Comparison of ENCODE assay signal across 24 mouse cellular contexts in genomic region chr9:34882211-34882610, GRCm38 (mm10).
DNase-seq lines count a peak whose midpoint lies in the region; ATAC-seq and TF ChIP-seq lines count a peak whose summit lies in the region.
"Had no signal": no experiment of that assay in that cellular context is flagged by ENCODE, and none has a peak within 500 bp of the region (broad histone marks: within the 10 kb centered on the region; RNA-seq: fewer than 3 reads in every experiment).

No protein-coding gene starts in this region.

- intact Hi-C loops in heart, postnatal 14 days (cut with DNase I): no loop called here

- H3K4me1 ChIP-seq in cerebellum, adult 2 months (ENCODE audit: control insufficient read depth, insufficient read depth, low read length): peaks cover 57% of the 10 kb centered on the region
- H3K4me1 ChIP-seq in midbrain, embryonic 12.5 days: peaks cover 10% of the 10 kb centered on the region; the same call in 1 of the 2 replicates
- peaks cover 8% of the 10 kb centered on the region for H3K4me1 ChIP-seq in midbrain, embryonic 16.5 days (ENCODE audit: control insufficient read depth, insufficient read depth, low read length)
- H3K4me1 ChIP-seq in hindbrain, postnatal 0 days (ENCODE audit: insufficient read depth, low read length): peaks cover 12% of the 10 kb centered on the region; the same call in 1 of the 2 replicates
- H3K4me1 ChIP-seq: kidney, embryonic 15.5 days; stomach, embryonic 15.5 days had no signal

- no peak for TF ChIP-seq POLR2A in cerebellum, adult 2 months (IDR thresholded peaks at IDR 0.05; ENCODE audit: borderline replicate concordance, insufficient read depth, low read length)

- no peak for TF ChIP-seq CTCF in cerebellum, adult 2 months (IDR thresholded peaks at IDR 0.05; ENCODE audit: borderline replicate concordance, insufficient read depth, low read depth, low read length)
- TF ChIP-seq CTCF in hindbrain, postnatal 0 days (IDR thresholded peaks at IDR 0.05; ENCODE audit: low read depth): no peak

- peak overlapping the region; percentile 73 for H3K27ac ChIP-seq in cerebellum, adult 2 months (ENCODE audit: insufficient read depth, low read length)
- 0 out of 2 replicates have a peak overlapping the region, but pooled peaks have one; percentile 25 for H3K27ac ChIP-seq in midbrain, embryonic 12.5 days (replicated peaks)
- H3K27ac ChIP-seq in midbrain, embryonic 16.5 days (ENCODE audit: low read length): no peak overlapping the region
- no peak overlapping the region for H3K27ac ChIP-seq in hindbrain, postnatal 0 days
- H3K27ac ChIP-seq: embryonic facial prominence, embryonic 10.5 days; forebrain, embryonic 15.5 days; kidney, embryonic 15.5 days; left cerebral cortex, adult 2 months; limb, embryonic 15.5 days; liver, embryonic 14.5 days; stomach, embryonic 15.5 days had no signal

- no peak overlapping the region for H3K9ac ChIP-seq in midbrain, embryonic 12.5 days (replicated peaks)
- no peak overlapping the region for H3K9ac ChIP-seq in midbrain, embryonic 16.5 days (ENCODE audit: low read depth, low read length)
- H3K9ac ChIP-seq in hindbrain, postnatal 0 days (replicated peaks; ENCODE audit: low read length): no peak overlapping the region
- H3K9ac ChIP-seq: forebrain, embryonic 15.5 days; kidney, embryonic 15.5 days; limb, embryonic 15.5 days; liver, embryonic 14.5 days; lung, embryonic 14.5 days; stomach, embryonic 15.5 days had no signal

- H3K27me3 ChIP-seq in cerebellum, adult 2 months (ENCODE audit: control insufficient read depth, insufficient read depth, low read length): no peaks in the 10 kb centered on the region
- no peaks in the 10 kb centered on the region for H3K27me3 ChIP-seq in midbrain, embryonic 12.5 days
- H3K27me3 ChIP-seq in midbrain, embryonic 16.5 days (ENCODE audit: control insufficient read depth, insufficient read depth, low read depth, low read length): no peaks in the 10 kb centered on the region
- no peaks in the 10 kb centered on the region for H3K27me3 ChIP-seq in hindbrain, postnatal 0 days (ENCODE audit: insufficient read depth, low read length)
- H3K27me3 ChIP-seq: forebrain, embryonic 15.5 days; kidney, embryonic 15.5 days; limb, embryonic 15.5 days; stomach, embryonic 15.5 days had no signal

- 33% methylated on average over 2 of the region's 2 CpGs for WGBS in cerebellum, adult 2 months
- 3% methylated on average over 2 of the region's 2 CpGs for WGBS in midbrain, embryonic 12.5 days
- 5% methylated on average over 2 of the region's 2 CpGs for WGBS in midbrain, embryonic 16.5 days
- WGBS in hindbrain, postnatal 0 days: 9% methylated on average over 2 of the region's 2 CpGs

- DNase-seq in cerebellum, adult 2 months: no peak
- no peak for DNase-seq in cerebellum, adult 9-11 months
- no peak for DNase-seq in hindbrain, postnatal 0 days (ENCODE audit: low spot score)
- no peak for DNase-seq in c-Kit-positive CD71-positive TER-119-positive erythroid progenitor cells, embryonic 14.5 days (ENCODE audit: low spot score)
- DNase-seq in heart, postnatal 14 days: no peak
- no peak for DNase-seq in adrenal gland, postnatal 4 days (ENCODE audit: low spot score in 2 of 2)
- DNase-seq: adrenal gland, postnatal 25 days; cerebellum, adult 11 months; cerebellum, postnatal 25 days; heart, postnatal 10 days; kidney, adult 11 months; kidney, postnatal 4 days; lung, embryonic 14.5 days; thymus, postnatal 36 days had no signal

- H3K4me3 ChIP-seq in cerebellum, adult 2 months (replicated peaks; ENCODE audit: insufficient read depth, low read depth, low read length): no peak overlapping the region
- H3K4me3 ChIP-seq in midbrain, embryonic 12.5 days: no peak overlapping the region
- no peak overlapping the region for H3K4me3 ChIP-seq in midbrain, embryonic 16.5 days (ENCODE audit: low read depth, low read length)
- no peak overlapping the region for H3K4me3 ChIP-seq in hindbrain, postnatal 0 days (ENCODE audit: low read length)
- H3K4me3 ChIP-seq: embryonic facial prominence, embryonic 10.5 days; forebrain, embryonic 15.5 days; kidney, embryonic 15.5 days; left cerebral cortex, adult 2 months; limb, embryonic 15.5 days; stomach, embryonic 15.5 days had no signal

- no peak for ATAC-seq in midbrain, embryonic 12.5 days (ENCODE audit: low FRiP score, low read depth)
- ATAC-seq in midbrain, embryonic 16.5 days: no peak
- ATAC-seq in hindbrain, postnatal 0 days: peak; percentile 19; the same call in 1 of the 2 replicates
- ATAC-seq: forebrain, embryonic 15.5 days had no signal

- H3K4me2 ChIP-seq in midbrain, embryonic 12.5 days (replicated peaks): no peak overlapping the region
- H3K4me2 ChIP-seq in midbrain, embryonic 16.5 days (ENCODE audit: low read length): no peak overlapping the region
- no peak overlapping the region for H3K4me2 ChIP-seq in hindbrain, postnatal 0 days (ENCODE audit: low read depth, low read length)
- H3K4me2 ChIP-seq: forebrain, embryonic 15.5 days; heart, embryonic 11.5 days; kidney, embryonic 15.5 days; limb, embryonic 15.5 days; lung, embryonic 14.5 days; stomach, embryonic 15.5 days had no signal

- H3K36me3 ChIP-seq in midbrain, embryonic 12.5 days: no peaks in the 10 kb centered on the region
- no peaks in the 10 kb centered on the region for H3K36me3 ChIP-seq in midbrain, embryonic 16.5 days (ENCODE audit: control insufficient read depth, insufficient read depth, low read length)
- H3K36me3 ChIP-seq in hindbrain, postnatal 0 days (ENCODE audit: insufficient read depth, low read length): no peaks in the 10 kb centered on the region
- H3K36me3 ChIP-seq: embryonic facial prominence, embryonic 10.5 days; forebrain, embryonic 15.5 days; kidney, embryonic 15.5 days; limb, embryonic 15.5 days; stomach, embryonic 15.5 days had no signal

- no peaks in the 10 kb centered on the region for H3K9me3 ChIP-seq in midbrain, embryonic 12.5 days
- H3K9me3 ChIP-seq in midbrain, embryonic 16.5 days (replicated peaks; ENCODE audit: control insufficient read depth, low read length, poor library complexity, severe bottlenecking): no peaks in the 10 kb centered on the region
- no peaks in the 10 kb centered on the region for H3K9me3 ChIP-seq in hindbrain, postnatal 0 days (ENCODE audit: low read length)
- H3K9me3 ChIP-seq: embryonic facial prominence, embryonic 10.5 days; forebrain, embryonic 15.5 days; kidney, embryonic 15.5 days; limb, embryonic 15.5 days; stomach, embryonic 15.5 days had no signal

Comparison
In these comparisons a context has a peak if more than half of its experiments do, and no peak if none do; other contexts are left out.
1. H3K27ac ChIP-seq: peak in cerebellum, adult 2 months (single experiment) and midbrain, embryonic 12.5 days (single experiment); none in midbrain, embryonic 16.5 days (single experiment) and hindbrain, postnatal 0 days (single experiment).